Mouse (Mus musculus) urinary bladder, adult 2 months (tissue): ENCODE results near the gene Erc1. TPM values are rescaled to one million over a fixed set of nuclear protein-coding genes. Genes with fewer than 3 reads are reported as not detected.

ENCODE experiments used
- DNase-seq: peaks from one replicate; pipeline ENCODE4 v3.0.0; 2022; ENCODE audit warnings: low spot score
- polyA plus RNA-seq: library from polyadenylated mRNA; depleted of rRNA; stranded (reverse); fragments of >200 nt; gene quantifications from 2 replicates; pipeline ENCODE4 v1.2.3, GENCODE M21; 2012; rRNA removed

The Erc1 gene
- polyA plus RNA-seq, 1 experiment, result 10.6 TPM

DNA sequence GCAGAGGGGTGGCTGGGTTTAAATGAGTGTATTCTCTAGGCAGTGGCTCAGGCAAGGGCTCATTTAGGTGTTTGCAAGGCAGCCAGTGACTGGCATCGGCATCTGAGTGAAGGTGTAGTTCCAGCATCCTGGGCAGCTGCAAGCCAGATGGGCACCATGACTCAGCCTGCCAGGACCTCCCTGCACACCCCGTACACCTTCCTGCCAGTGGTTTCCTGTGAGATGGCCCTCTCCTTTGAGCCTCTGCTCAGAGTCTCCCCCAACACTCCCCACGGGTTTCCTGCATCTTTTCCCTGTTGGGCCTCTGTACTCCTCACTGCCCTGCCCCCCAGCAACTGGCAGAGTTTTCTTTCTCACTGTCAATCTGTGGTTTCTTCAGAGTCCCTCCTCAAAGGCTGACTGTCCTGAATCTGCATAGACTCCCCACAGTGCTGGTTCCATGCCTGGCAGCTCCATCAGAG is 326.0 kb downstream of the Erc1 start:
- no peak for DNase-seq

DNA sequence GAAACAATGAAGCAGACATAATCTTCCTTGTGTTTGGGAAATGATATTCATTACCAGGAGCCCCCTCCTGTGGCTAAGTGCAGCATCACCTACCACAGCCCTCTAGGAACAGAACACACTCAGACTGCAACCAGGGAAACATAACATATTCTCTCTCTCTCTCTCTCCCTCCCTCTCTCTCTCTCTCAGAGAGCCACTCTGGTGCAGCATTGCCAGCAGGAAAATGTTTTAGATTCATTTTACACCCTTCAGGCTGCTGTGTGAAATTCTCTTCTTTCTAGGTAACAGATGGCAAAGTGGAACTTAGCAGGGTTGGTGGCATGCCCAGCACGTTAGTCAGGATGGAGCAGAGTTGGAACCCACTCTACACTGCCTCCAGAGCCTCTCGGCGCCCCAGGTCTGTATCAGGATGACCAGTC is 326.5 kb downstream of the Erc1 start:
- DNase-seq, result no peak

Other genes with a start within 250 kb of the Erc1 start
- 28.8 and 39.4 TPM in 2 replicates for gene Rad52, start 54.5 kb upstream of the Erc1 start, polyA plus RNA-seq
- gene Wnk1, start 190.5 kb upstream of the Erc1 start, polyA plus RNA-seq, result 150 and 156 TPM in 2 replicates
- gene Ninj2, start 245.2 kb upstream of the Erc1 start, polyA plus RNA-seq, result 0.10 TPM in 1 of 2 replicates, not detected in the other